Comparison of ENCODE assay signal across 25 mouse cellular contexts in genomic region chr8:92219181-92219890, GRCm38 (mm10).
"Had no signal": no experiment of that assay in that cellular context is flagged by ENCODE, and none has a peak within 500 bp of the region (broad histone marks: within the 10 kb centered on the region; RNA-seq: fewer than 3 reads in every experiment).

No protein-coding gene starts in this region.

- H3K27me3 ChIP-seq: hindbrain, embryonic 12.5 days; hindbrain, embryonic 15.5 days had no signal

- H3K9me3 ChIP-seq: heart, embryonic 10.5 days; heart, embryonic 12.5 days; hindbrain, embryonic 10.5 days; hindbrain, embryonic 12.5 days; hindbrain, embryonic 15.5 days; kidney, embryonic 15.5 days; limb, embryonic 13.5 days; limb, embryonic 15.5 days had no signal

- DNase-seq: gastrocnemius, adult 2 months; gastrocnemius, postnatal 10 days; gastrocnemius, postnatal 25 days; heart, adult 18-20 months; heart, postnatal 10 days; heart, postnatal 4 days; kidney, adult 11 months; kidney, adult 2 months; kidney, adult 9 months; kidney, postnatal 14 days; kidney, postnatal 36 days; layer of hippocampus, adult 9-11 months; layer of hippocampus, postnatal 36 days; left cerebral cortex, postnatal 4 days had no signal

- H3K4me2 ChIP-seq: heart, embryonic 12.5 days; hindbrain, embryonic 12.5 days; hindbrain, embryonic 15.5 days; kidney, embryonic 15.5 days; limb, embryonic 13.5 days; limb, embryonic 15.5 days had no signal

- ATAC-seq: hindbrain, postnatal 0 days; intestine, embryonic 16.5 days had no signal

- H3K4me1 ChIP-seq: heart, embryonic 10.5 days; heart, embryonic 12.5 days; hindbrain, embryonic 12.5 days; hindbrain, embryonic 15.5 days; kidney, embryonic 15.5 days had no signal

- H3K4me3 ChIP-seq: gastrocnemius, adult 2 months; heart, embryonic 10.5 days; heart, embryonic 12.5 days; hindbrain, embryonic 10.5 days; hindbrain, embryonic 12.5 days; hindbrain, embryonic 15.5 days; kidney, embryonic 15.5 days; limb, embryonic 13.5 days; limb, embryonic 15.5 days had no signal

- H3K27ac ChIP-seq: gastrocnemius, adult 2 months; heart, embryonic 10.5 days; hindbrain, embryonic 10.5 days; hindbrain, embryonic 12.5 days; hindbrain, embryonic 15.5 days; hindbrain, postnatal 0 days; kidney, embryonic 15.5 days; kidney, postnatal 0 days; limb, embryonic 13.5 days; limb, embryonic 15.5 days had no signal

- H3K9ac ChIP-seq: heart, embryonic 12.5 days; hindbrain, embryonic 12.5 days; hindbrain, embryonic 15.5 days; kidney, embryonic 15.5 days; limb, embryonic 13.5 days; limb, embryonic 15.5 days had no signal

- H3K36me3 ChIP-seq: heart, embryonic 10.5 days; heart, embryonic 12.5 days; hindbrain, embryonic 10.5 days; hindbrain, embryonic 12.5 days; hindbrain, embryonic 15.5 days; kidney, embryonic 15.5 days; limb, embryonic 13.5 days; limb, embryonic 15.5 days had no signal
